Mouse (Mus musculus) adrenal gland, postnatal 14 days (tissue): ENCODE results near the gene Trim41. TPM values are rescaled to one million over a fixed set of nuclear protein-coding genes. Genes with fewer than 3 reads are reported as not detected.
"Not testable (repeated sequence)": the region's sequence is repeated elsewhere in the genome, so short reads cannot be mapped to it uniquely, and the experiment has no call there.

ENCODE experiments used
- DNase-seq: peaks from one replicate; pipeline ENCODE4 v3.0.0; 2021; ENCODE audit warnings: mixed read lengths
- total RNA-seq: library from RNA; stranded (reverse); gene quantifications from 2 replicates; pipeline ENCODE4 v1.2.3, GENCODE M21; 2021

Gene Trim41
- total RNA-seq, 1 experiment from 2014 or later, result 34.6 TPM

DNA sequence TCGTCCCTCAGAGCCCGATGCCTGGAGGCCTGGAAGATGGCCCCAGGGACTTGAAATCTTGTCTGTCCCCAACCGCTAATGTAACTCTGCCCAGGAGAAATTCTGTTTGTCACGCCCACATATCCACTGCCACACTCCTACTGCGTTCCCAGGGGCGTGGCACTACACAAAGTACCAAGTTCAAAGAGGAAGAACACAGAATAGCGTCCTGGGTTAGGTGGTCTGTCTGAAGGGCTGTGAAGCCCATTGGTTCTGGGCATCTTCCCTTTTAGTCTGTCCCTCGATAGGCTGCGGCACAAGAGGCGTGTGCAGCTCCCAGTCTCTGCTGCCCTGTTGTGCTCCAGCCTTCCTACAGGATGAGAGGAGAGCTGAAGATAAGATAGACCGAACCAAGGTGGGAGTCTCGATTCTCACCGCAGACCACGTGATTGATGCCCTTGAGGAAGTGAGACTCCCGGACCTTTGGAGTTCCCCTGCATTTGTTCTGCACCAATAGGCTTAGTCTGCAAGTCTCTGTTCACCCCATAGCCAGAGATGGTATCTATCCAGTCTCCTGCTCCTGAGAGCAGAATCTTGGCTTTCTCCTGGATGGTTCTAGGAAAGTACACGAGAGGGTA lies 21.1 kb upstream of the Trim41 start:
- peak; percentile 42 for DNase-seq

DNA sequence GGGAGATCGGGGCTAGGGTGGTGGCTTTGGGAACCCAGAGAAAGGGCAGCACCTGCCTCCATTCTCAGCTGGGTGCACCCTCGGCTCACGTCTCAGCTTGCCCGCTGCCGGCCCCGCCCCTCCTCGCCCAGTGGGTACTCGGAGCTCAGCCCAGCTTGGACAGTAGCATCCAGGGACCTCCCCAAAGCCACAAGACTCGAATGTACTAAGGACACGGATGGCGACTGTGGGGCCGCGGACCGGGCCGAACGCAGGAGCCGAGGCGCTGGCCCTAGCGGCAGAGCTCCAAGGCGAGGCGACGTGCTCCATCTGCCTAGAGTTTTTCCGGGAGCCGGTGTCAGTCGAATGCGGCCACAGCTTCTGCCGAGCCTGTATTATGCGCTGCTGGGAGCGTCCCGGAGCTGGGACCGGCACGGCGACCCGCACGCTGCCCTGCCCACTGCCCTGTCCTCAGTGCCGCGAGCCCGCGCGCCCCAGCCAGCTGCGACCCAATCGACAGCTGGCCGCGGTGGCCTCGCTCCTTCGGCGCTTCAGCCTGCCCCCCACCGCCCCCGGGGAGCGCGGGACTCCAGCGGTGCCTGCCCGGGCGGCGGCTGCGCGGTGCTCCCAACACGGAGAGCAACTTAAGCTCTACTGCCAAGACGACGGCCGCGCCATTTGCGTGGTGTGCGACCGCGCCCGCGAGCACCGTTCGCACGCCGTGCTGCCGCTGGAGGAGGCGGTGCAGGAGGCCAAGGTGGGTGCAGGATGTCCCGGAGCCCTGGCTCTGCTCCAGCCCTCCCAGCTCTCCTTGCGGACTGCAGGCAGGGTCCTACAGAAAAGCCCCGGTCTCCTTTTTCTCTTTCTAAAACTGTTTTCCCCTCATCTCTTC lies 20.4 kb upstream of the Trim41 start:
- peak; percentile 83 for DNase-seq

DNA sequence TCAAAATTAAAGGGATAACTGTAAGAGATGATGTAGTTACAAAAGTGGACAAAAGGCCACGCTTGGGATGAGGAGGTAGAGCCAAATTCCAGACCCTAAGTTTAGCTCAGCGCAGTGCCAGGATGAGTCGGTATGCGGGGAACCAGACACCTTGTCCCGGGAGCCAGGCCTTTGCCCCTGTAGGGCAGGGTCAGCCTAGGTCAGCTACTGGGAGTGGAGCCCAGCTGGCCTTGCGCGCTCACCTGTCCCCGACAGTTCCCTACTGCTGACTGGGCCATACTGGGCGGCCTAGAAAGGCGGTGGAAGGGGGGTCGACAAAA lies 19.8 kb upstream of the Trim41 start:
- no peak for DNase-seq

DNA sequence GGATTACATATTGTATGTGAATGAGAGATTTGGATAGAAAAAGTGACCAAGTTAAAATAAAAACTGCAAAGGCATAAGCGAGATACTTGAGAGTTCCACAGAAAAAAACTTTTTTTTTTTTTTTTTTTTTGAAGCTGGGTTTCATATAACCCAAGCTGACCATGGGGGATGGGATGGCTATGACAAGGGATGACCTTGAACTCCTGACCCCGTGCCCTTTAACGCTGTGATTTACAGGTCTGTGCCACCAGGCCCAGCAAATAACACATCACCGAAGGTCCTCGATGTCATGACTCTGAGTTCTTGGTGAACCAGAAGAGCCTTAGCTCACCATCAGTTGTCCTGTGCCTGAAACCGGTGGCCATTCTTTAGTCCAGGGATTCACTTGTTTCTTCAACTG lies 18.8 kb upstream of the Trim41 start:
- DNase-seq, result no peak

DNA sequence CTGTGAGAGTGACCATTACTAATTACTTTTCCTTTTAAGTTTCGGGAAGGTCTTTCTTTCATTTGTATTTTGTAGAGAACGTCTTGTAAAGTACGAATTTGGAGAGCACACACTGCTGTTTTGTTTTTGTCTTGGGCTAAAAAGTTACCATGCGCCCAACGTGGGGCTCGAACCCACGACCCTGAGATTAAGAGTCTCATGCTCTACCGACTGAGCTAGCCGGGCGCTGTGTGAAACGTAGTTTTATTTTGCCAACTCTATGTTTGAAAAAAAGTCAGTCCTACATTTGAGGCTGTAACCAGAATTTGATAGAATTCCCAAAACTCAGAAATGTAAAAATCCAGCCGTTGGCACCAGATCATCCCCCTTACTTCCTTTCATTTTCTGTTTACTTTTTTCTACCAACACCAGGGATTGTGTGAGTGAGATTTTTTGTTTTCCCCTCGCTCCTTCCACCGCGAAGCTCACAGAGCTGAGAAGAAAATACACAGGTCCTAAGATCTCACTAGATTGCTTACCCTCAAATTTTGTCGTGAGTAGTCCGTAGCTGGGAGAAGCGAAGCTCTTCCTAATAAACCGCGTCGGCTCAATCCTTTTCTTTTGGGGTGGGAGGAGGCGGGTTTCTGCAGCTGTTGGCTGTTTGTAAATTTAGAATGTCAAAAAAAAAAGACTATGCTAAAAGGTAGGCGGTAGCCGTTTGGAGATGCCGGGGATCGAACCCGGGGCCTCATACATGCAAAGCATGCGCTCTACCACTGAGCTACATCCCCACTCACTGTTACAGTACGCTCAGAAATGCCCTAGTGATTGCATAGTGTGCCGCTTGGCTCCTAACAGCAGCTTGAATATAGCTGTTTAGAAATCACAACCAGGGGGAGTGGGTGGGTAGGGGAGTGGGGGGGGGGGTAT lies 16.8 kb upstream of the Trim41 start:
- DNase-seq, result peak; percentile 94

DNA sequence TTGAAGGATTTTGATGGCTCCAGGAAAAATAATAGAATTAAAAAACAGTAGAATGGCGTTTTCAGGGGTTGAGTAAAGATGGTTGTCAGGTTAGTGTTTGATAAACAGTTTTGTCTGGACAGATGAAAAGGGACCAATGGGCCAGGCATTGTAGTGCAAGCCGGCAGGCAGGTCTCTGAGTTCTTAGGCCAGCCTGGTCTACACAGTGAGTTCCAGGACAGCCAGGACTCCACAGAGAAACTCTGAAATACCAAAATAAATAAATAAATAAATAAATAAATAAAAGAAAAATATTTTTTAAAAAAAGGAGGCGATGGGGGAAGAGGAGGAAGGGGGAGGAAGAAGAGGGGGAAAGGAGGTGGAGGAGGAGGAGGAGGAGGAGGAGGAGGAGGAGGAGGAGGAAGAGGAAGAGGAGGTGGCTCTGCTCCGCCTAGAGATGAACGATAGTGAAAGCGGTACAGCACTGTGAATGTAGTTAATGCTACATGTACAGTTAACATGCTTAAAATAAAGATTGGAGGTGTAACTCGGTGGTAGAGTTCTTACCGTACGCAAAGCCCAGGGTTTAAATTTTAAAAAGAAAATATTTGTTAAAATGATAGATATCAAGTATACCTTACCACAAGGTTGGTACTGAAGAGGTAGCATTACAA lies 16.1 kb upstream of the Trim41 start:
- no peak for DNase-seq

DNA sequence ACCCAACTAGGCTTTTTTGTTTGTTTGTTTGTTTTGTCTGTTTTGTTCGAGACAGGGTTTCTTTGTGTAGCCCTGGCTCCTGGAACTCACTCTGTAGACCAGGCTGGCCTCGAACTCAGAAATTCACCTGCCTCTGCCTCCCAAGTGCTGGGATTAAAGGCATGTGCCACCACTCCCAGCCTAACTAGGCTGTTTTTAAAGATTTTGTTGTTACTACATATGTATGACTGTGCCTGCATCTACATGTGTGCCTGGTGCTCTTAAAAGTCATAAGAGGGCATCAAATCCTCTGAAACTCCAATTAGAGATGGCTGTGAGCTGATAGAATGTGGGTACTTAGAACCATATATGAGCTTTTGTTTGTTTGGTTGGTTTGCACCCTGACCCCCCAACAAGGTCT lies 14.1 kb upstream of the Trim41 start:
- DNase-seq, result no peak

DNA sequence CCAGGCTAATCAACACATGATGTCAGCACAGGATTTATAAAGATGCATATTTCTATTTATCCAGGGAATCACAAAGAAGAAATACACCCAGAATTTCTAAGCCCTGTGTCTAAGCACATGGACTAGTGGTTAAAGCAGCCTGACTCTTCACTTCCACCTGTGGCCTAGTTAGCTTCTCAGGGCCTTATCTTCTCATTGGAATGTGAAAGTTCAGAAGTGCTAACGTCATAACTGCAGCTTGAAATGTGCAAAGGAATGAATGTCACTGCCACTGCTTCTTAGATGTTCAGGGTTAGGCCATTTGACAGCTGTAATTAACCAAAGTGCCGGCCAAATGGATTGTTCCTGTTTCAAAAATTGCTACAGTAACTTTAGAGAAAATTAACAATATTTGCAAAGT lies 13.1 kb upstream of the Trim41 start:
- no peak for DNase-seq

DNA sequence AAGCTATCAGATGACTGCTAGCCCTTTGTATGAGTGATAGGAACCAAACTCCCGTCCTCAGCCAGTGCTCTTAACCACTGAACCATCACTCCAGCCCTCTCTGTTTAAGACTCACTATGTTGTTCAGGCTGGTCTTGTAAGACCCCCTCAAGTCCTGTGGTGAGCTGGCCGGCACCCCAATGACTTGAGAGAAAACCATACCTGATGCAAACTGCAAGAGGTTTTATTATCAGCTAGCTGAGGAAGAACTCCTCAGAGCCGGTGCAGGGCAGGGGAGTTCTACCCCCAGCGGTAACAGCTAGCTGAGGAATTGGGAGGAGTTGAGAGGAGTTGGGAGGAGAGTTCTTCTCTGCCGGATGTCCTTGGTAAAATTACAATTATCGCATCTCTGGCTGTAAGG lies 10.8 kb upstream of the Trim41 start:
- no peak for DNase-seq

DNA sequence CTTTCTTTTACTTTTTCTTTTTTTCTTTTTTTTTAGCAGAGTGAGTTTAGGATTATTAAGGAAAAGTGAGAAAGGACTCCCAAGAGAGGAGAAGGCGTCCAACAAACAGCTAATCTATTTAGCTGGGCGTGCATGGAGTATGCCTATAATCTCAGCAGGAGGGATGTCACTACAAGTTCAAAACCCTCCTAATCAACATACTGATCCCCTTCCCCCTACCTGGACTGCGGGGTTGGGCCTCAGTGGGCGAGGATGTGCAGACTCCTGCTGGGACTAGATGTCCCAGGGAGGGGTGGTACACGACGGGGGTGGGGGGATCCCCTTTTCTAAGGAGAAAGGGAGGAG lies 9.6 kb upstream of the Trim41 start:
- no peak for DNase-seq

DNA sequence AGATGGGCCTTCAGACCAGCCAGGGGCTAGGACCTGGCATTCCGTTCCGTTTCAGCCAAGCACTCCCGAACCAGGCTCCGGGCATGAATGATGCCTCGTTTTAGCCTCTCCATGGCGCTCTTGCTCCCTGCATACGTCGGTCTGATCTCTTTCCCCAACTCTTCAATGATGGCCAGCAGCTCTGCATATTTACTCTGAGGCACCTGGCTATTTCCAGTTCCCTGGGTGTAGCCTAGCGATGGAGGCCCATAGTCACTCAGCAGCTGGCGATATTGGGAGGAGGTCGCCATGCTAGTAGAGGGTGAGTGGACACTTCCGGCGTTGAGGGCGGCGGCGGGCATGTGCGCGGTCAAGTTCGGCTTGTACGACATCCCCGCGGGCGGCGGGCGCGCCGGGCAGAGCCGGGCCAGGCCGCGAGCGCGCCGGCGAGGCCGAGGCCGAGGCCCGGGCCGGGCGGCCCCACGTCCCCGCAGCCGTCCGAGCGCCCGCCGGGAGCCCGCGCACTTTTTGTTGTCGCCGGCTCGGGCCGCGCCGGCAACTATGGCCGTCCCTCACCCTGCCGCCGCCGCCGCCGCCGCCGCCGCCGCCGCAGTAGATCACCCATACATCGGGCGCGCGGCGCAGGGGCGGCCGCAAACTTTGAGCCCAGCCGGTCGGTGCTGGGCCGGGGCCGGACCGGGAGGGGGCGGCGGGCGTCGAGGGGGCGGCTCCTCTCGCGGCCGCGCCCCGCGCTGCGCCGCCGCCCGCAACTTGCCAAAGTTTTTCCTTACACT lies 9.0 kb upstream of the Trim41 start, which contains the start of the genes Trim7 and Gm12184:
Gene Trim7, plus strand, starts transcription at position 162 of the 773 bp plus-strand sequence.
Gene Gm12184, minus strand, starts transcription at position 677 of the 773 bp plus-strand sequence.
- not testable (repeated sequence) for DNase-seq

DNA sequence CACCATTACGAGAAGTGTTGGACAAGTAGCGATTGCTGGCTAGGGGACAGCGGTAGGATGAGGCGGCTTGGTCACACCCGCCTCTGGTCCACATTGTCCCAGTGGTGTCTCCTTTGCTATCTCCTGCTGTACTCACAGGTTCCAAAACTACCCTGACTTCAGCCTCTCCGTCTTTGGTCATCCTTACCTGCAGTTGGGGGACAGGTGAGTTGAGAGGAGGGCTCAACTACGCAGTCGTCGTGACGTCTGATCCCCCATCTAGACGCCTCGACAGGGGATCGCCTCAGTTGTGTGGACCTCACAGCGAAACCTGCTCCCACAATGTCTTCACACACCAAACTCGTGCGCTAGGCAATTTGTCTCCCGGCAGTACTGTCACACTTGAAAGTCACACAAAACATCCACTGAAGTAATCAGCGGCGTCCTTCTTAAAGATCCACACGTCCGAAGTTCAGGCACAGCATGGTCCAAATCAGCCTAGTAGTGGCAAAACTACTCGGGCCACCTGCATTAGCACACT lies 7.2 kb upstream of the Trim41 start:
- no peak for DNase-seq

DNA sequence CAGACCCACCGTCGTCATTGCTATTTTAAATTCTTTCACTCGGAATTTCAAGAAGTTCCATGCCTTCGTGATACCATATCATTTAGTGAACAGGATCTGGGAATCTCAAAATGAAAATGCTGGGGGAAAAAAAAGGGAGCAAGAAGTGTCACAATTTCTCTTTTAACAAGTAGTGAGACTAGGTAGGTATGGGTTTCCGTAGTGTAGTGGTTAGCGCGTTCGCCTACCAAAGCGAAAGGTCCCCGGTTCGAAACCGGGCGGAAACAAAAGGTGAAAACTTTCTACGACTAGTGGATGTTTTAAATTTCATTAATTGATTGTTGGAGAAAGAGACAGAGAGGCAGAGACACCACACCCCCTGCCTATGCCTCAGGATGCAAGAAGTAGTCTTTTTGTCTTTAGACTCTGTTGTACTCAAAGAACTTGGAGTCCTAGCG lies 6.4 kb upstream of the Trim41 start:
- DNase-seq, result peak; percentile 68

DNA sequence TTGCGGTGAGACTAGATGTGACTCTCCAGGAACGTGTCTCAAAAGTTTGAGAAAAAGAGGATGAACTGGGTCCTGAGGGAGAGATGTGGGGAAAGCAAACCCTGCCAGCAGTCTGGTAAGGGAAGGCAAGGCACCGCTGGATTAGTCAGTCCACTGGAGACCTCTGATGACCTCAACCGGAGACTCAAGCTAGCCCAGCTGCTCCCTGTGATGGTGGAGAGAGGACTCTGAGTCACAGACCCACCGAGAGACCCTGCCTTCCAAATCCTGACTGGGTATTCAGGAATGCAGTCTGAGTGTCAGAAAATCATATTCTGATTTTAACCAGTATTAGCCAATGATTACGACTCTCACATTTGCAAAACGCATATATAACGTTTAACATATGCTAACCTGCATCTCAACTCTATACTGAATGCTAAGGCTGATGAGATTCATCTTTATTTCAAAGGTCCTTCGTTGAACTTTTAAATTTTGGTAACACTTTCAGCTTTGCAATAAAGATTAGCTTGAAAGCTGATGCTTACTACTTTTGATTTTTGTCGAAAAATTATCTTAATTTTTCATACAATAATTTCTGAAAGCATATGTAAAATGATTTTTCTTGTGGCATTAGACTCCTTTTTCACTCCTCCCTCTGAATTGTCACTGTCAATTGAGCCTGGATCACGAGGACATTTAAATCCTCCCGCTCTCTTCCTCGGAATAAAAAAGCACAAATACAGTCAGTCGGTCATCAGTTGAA lies 5.8 kb upstream of the Trim41 start:
- DNase-seq, result no peak

DNA sequence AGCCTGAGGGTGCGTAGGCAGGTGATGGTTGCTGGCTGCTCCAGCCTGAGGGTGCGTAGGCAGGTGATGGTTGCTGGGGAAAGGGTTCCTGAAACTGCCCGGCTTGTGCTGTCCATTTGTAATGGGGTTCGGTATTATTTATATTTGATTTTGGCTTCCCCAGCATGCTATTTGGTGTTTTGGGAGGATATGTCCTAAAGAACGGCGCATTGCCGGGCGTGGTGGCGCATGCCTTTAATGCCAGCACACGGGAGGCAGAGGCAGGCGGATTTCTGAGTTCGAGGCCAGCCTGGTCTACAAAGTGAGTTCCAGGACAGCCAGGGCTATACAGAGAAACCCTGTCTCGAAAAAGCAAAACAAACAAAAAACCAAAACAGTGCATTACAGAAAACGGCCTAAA lies 4.1 kb upstream of the Trim41 start:
- not testable (repeated sequence) for DNase-seq

DNA sequence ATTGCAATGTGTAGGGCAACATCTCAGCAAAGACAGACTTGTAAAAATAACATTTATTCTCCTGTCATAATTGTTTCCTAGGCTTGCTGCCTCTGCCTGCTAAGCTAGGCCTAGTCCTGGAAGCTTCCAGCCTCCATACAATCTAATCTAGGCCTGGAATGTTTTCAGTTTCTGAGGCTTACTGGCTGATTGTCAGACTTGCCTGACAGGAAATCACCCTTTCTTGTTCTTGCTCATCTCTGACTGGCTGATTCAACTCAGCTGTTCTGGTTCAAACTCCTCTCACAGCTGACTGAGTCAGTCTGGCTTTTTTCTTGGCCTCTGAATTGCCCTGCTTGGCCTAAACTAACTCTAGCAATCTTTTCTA lies 3.1 kb upstream of the Trim41 start:
- DNase-seq, result no peak

DNA sequence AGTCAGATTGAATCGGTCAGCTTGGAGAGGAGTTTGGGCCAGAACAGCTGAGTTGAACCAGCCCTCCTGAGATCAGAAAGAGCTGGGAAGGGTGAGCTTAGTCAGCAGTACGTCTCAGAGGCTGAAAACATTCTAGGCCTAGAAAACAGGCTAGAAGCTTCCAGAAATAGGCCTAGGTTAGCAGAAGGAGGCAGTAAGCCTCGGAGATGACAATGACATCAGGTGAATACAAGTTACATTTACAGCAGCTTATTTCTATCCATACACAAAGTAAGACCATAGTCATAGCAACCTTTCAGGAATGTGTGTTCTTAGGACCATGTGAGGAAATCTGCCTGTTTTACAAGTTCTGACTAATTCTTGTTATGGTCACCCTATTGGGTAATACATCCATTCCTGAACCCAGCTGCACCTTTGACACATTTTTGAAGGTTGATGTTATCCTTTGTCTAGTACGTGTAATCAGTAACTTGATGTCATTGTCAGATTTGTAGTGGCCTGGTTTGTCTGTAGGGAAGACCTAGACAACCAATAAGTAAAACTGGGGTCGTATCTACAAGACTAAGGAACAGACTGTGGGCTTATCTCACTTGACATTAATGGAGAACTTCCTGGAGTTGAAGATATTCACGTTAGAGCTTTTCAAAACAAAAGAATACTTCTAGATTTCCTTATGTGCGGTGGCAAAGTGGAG lies 2.6 kb upstream of the Trim41 start:
- DNase-seq, result no peak

DNA sequence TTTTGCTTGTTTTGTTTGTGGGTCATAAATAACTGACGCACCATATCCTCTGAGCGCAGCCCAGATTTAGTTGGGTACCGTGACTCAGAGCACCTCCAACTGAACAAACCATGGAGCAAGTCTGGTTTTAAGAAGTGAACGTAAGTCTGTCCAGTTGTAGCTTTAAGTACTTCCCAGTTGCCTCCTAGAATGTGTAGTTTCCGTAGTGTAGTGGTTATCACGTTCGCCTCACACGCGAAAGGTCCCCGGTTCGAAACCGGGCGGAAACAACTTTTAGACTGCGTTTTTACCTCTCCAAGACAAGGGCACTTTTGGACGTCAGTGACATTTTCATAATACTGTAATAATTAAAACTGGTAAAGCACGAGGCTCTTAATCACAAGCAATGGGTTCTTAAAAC lies 1.2 kb upstream of the Trim41 start:
- peak; percentile 84 for DNase-seq

DNA sequence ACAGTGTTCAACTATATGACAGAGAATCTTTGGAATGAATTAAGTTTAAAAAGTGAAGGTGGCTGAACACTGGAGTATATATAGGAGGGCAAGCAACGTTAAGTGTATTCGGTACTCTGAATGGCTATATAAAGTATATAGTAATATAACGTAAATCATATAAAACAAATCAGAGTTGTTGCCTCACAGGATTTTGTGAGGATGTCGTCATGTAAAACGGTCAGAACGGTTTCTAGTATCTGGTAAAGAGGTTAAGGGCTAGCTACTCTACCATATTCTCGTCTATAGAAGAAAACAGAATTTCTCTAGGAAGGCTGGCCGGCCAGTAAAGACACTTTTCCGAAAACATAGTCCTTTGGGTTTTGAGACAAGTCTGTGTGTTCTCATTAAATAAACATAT lies 641 bp upstream of the Trim41 start:
- DNase-seq, result no peak

DNA sequence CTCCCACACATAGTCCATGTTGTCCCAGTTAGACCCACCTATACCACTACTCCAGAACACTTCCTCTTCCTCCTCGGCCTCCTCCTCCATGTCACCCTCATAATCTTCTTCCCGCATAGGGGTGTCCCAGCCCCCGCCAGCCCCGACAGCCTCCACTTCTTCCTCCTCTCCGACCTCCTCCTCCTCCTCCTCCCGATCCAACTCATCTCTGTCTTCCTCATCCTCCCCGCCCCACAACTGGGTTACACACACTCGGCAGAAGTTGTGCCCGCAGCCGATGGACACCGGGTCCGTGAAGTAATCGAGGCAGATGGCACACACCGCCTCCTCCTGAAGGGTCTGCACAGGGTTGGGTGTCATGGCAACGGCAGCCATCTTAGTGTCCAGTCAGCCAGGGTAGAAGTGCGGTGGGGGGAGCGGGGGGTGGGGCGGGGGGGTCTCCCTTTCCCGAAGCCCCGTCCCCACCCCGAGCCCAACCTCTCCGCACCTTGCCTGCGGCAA lies 822 bp downstream of the Trim41 start:
- DNase-seq, result peak; percentile 66
